19 mouse cellular contexts compared by ENCODE assay signal in genomic region chr14:86246770-86247169, GRCm38 (mm10).
DNase-seq lines count a peak whose midpoint lies in the region; ATAC-seq and TF ChIP-seq lines count a peak whose summit lies in the region.
"Had no signal": no experiment of that assay in that cellular context is flagged by ENCODE, and none has a peak within 500 bp of the region (broad histone marks: within the 10 kb centered on the region; RNA-seq: fewer than 3 reads in every experiment).

No protein-coding gene starts in this region.

- H3K9ac ChIP-seq in forebrain, embryonic 14.5 days (ENCODE audit: low read length), result no peak overlapping the region
- H3K9ac ChIP-seq in forebrain, embryonic 15.5 days (replicated peaks), result no peak overlapping the region
- H3K9ac ChIP-seq in forebrain, postnatal 0 days, result no peak overlapping the region
- H3K9ac ChIP-seq: embryonic facial prominence, embryonic 13.5 days; embryonic facial prominence, embryonic 15.5 days had no signal

- H3K27me3 ChIP-seq in forebrain, embryonic 14.5 days (replicated peaks; ENCODE audit: control insufficient read depth, insufficient read depth, low read length), result no peaks in the 10 kb centered on the region
- no peaks in the 10 kb centered on the region for H3K27me3 ChIP-seq in forebrain, embryonic 15.5 days
- H3K27me3 ChIP-seq in forebrain, postnatal 0 days (ENCODE audit: insufficient read depth, low read length), result no peaks in the 10 kb centered on the region
- no peaks in the 10 kb centered on the region for H3K27me3 ChIP-seq in forebrain, embryonic 10.5 days (ENCODE audit: poor library complexity, severe bottlenecking)
- H3K27me3 ChIP-seq: embryonic facial prominence, embryonic 13.5 days; embryonic facial prominence, embryonic 15.5 days had no signal

- H3K4me3 ChIP-seq in forebrain, embryonic 14.5 days (ENCODE audit: low read depth, low read length), result no peak overlapping the region
- no peak overlapping the region for H3K4me3 ChIP-seq in forebrain, embryonic 15.5 days
- no peak overlapping the region for H3K4me3 ChIP-seq in forebrain, postnatal 0 days (ENCODE audit: low read depth, low read length)
- no peak overlapping the region for H3K4me3 ChIP-seq in forebrain, embryonic 10.5 days
- H3K4me3 ChIP-seq: embryonic facial prominence, embryonic 13.5 days; embryonic facial prominence, embryonic 15.5 days; erythroblast, embryonic 14.5 days had no signal

- TF ChIP-seq CTCF in forebrain, postnatal 0 days (IDR thresholded peaks at IDR 0.05; ENCODE audit: low read depth), result no peak
- TF ChIP-seq CTCF in brain, embryonic 14.5 days (IDR thresholded peaks at IDR 0.05; ENCODE audit: borderline replicate concordance, extremely low read depth, insufficient read depth, insufficient read length), result no peak

- ATAC-seq in forebrain, embryonic 14.5 days, result peak; percentile 55; the same call in 1 of the 2 replicates
- no peak for ATAC-seq in forebrain, embryonic 15.5 days (replicated peaks)
- peak; percentile 38; the same call in 1 of the 2 replicates for ATAC-seq in forebrain, postnatal 0 days

- no peaks in the 10 kb centered on the region for H3K36me3 ChIP-seq in forebrain, embryonic 14.5 days (ENCODE audit: control insufficient read depth, insufficient read depth, low read length)
- no peaks in the 10 kb centered on the region for H3K36me3 ChIP-seq in forebrain, embryonic 15.5 days
- no peaks in the 10 kb centered on the region for H3K36me3 ChIP-seq in forebrain, postnatal 0 days (ENCODE audit: insufficient read depth)
- no peaks in the 10 kb centered on the region for H3K36me3 ChIP-seq in forebrain, embryonic 10.5 days (replicated peaks)
- H3K36me3 ChIP-seq: embryonic facial prominence, embryonic 13.5 days; embryonic facial prominence, embryonic 15.5 days had no signal

- no peaks in the 10 kb centered on the region for H3K9me3 ChIP-seq in forebrain, embryonic 14.5 days (replicated peaks; ENCODE audit: control insufficient read depth, low read length)
- H3K9me3 ChIP-seq in forebrain, embryonic 15.5 days, result no peaks in the 10 kb centered on the region
- no peaks in the 10 kb centered on the region for H3K9me3 ChIP-seq in forebrain, postnatal 0 days (ENCODE audit: low read length)
- no peaks in the 10 kb centered on the region for H3K9me3 ChIP-seq in forebrain, embryonic 10.5 days
- H3K9me3 ChIP-seq: embryonic facial prominence, embryonic 13.5 days; embryonic facial prominence, embryonic 15.5 days had no signal

- H3K4me1 ChIP-seq in forebrain, embryonic 14.5 days (ENCODE audit: control insufficient read depth, insufficient read depth, low read length), result no peaks in the 10 kb centered on the region
- H3K4me1 ChIP-seq in forebrain, embryonic 15.5 days, result peaks cover 10% of the 10 kb centered on the region; the same call in 1 of the 2 replicates
- no peaks in the 10 kb centered on the region; the same call in 1 of the 2 replicates for H3K4me1 ChIP-seq in forebrain, postnatal 0 days (ENCODE audit: insufficient read depth)
- no peaks in the 10 kb centered on the region for H3K4me1 ChIP-seq in forebrain, embryonic 10.5 days
- H3K4me1 ChIP-seq: embryonic facial prominence, embryonic 13.5 days; embryonic facial prominence, embryonic 15.5 days had no signal

- H3K4me2 ChIP-seq in forebrain, embryonic 14.5 days (ENCODE audit: low read length), result no peak overlapping the region
- H3K4me2 ChIP-seq in forebrain, embryonic 15.5 days (replicated peaks), result no peak overlapping the region
- H3K4me2 ChIP-seq in forebrain, postnatal 0 days (ENCODE audit: low read depth), result no peak overlapping the region
- H3K4me2 ChIP-seq: embryonic facial prominence, embryonic 13.5 days; embryonic facial prominence, embryonic 15.5 days had no signal

- no peak overlapping the region for H3K27ac ChIP-seq in forebrain, embryonic 14.5 days (ENCODE audit: low read depth, low read length)
- H3K27ac ChIP-seq in forebrain, embryonic 15.5 days (replicated peaks), result no peak overlapping the region
- H3K27ac ChIP-seq in forebrain, postnatal 0 days (ENCODE audit: low read depth, low read length), result no peak overlapping the region
- no peak overlapping the region for H3K27ac ChIP-seq in forebrain, embryonic 10.5 days
- H3K27ac ChIP-seq: embryonic facial prominence, embryonic 13.5 days; embryonic facial prominence, embryonic 15.5 days had no signal

- DNase-seq in forebrain, embryonic 14.5 days (ENCODE audit: low spot score), result peak; percentile 59
- DNase-seq in forebrain, postnatal 0 days, result no peak
- no peak for DNase-seq in forebrain, embryonic 10.5 days (ENCODE audit: extremely low spot score, low spot score)
- DNase-seq in brain, embryonic 14.5 days (ENCODE audit: low read depth), result peak; percentile 62
- no peak for DNase-seq in adipocyte (ENCODE audit: low spot score)
- DNase-seq: adrenal gland, adult 8-10 months; adrenal gland, postnatal 14 days; adrenal gland, postnatal 36 days; cerebellum, adult 11 months; cerebellum, adult 18-20 months; cerebellum, adult 8-10 months; cerebellum, adult 9-11 months; cerebellum, postnatal 14 days; cerebellum, postnatal 36 days; embryo, embryonic 11 days had no signal

- TF ChIP-seq POLR2A in brain, embryonic 14.5 days (IDR thresholded peaks at IDR 0.05; ENCODE audit: borderline replicate concordance, extremely low read depth, insufficient read depth, insufficient read length, poor library complexity, severe bottlenecking), result no peak

- WGBS in forebrain, embryonic 14.5 days, result 72% methylated on average over 8 of the region's 8 CpGs
- WGBS in forebrain, embryonic 15.5 days, result 70% methylated on average over 8 of the region's 8 CpGs
- WGBS in forebrain, postnatal 0 days, result 66% methylated on average over 8 of the region's 8 CpGs
- WGBS in forebrain, embryonic 10.5 days, result 85% methylated on average over 8 of the region's 8 CpGs

Comparison
In these comparisons a context has a peak if more than half of its experiments do, and no peak if none do; other contexts are left out.
1. DNase-seq: peak in forebrain, embryonic 14.5 days (single experiment) and brain, embryonic 14.5 days (single experiment); none in forebrain, postnatal 0 days (single experiment), forebrain, embryonic 10.5 days (single experiment) and adipocyte (single experiment).